Mouse (Mus musculus): ENCODE results near the gene Smim5.

GRCm38 (mm10) chr11:115885281-115885680 is 14.5 kb upstream of the Smim5 start:
- TF ChIP-seq POLR2A (IDR thresholded peaks at IDR 0.05; ENCODE audit: insufficient read depth, low read length): no peak
- no peak for TF ChIP-seq EP300 (IDR thresholded peaks at IDR 0.05; ENCODE audit: insufficient read depth, low read depth, low read length)
